Mouse (Mus musculus) telencephalon, adult 2 months (tissue): Measurements from ENCODE around the gene Dcp1a.

Experiments used
- DNase-seq: peaks from one replicate; pipeline ENCODE4 v3.0.0-alpha.2; 2011; ENCODE audit warnings: low read depth, low spot score

The Dcp1a gene

DNA sequence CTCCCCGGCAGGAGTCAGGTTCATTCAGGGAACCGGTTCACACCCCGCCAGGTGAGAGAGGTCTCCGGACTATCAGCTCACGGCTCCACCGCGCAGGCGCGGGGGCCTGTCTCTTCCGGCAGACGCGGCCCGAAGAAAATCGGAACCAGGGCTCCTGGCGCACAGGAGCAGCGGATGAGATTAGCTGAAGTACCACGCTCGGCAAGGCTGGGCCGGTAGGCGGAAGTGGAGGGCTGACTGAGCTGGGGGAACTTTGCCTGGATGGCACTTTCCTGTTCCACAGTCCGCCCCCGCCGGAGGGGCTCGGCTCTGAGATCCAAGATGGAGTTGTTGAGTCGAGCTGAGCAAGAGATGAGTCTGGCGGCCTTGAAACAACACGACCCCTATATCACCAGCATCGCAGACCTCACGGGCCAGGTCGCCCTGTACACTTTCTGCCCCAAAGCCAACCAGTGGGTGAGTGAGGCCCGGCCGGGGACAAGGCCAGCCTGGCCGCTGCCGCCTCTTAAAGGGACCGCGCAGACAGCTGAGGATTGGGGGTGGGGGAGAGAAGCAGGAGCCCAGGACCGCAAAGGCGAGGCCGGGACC, at the start of gene Dcp1a:
TSS of gene Dcp1a (plus strand) at position 175 of the 588 bp plus-strand sequence.
- peak; percentile 97 for DNase-seq

DNA sequence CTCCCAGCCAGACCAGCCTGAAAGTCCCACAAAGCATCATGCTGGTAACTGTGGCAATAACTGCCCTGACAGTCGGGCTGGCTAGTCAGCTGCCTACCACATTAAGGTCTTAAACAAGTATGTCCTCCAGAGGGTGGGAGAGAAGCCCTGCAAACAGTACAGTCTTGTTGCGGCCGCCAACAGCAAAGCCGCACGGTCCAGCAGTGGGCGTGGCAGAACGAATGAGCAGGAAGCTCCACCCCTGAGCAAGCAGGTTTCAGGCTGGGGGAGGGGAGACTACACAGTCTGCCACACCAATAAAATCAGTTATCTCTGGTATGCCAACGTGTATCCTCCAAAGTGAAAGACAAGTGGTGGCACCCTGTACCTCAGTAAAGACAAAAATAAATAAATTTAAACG, 49.7 kb upstream of the Dcp1a start:
- no peak for DNase-seq

DNA sequence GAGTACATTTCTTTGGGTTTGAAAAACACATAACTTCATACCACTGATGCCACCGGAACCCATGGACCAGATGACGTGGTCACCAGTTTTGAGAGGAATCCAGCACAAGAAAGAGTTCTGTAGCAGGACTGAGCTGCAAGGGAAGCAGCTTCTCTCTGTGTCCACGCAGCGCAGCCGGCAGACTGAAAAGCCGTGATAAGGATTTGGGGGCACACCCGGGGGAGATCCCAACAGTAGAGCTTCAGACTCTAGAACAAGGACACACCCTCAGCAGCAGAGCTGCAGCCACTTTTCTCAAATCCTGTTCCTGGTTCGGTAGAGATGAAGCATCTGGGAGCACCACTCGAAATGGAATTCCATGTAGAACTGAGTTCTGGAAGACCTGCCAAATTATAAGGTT, 49.3 kb upstream of the Dcp1a start:
- no peak for DNase-seq

DNA sequence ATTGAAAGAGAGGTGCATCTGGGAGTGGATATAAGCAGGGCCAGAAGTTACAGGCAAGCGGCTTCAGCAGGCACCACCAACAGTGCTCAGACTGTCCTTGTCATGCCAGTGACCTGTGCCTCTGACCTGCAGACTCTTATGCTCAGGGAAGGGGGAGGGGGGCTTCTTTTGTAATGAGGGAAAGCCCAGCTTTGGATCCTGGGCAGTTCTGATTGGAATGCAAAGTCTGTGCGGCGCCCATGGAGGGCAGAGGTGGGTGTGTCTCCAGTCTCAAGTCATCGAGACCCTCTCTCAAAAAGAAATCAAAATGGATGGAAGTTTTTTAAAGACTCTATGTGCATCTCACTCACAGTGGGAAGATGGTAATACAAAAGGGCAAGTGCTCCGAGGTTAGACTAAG, 48.9 kb upstream of the Dcp1a start:
- DNase-seq: no peak

DNA sequence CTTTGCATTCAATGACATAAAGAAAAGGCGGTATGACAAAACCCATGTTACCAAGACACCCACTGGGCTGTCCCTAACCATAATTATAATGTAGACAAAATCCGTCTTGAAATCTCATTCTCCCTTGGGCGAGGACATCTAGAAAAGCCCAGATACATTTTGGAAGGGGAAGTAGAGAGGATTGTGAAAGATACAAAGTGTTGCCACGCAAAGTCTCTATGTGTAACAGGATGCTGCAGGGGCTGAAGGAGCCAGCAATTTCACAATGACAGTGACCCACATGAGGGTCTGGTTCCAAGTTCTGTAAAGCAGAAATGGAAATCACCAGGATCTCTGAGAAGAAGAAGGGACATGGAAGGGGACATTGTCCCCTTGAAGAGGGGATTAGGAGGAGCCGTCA, 44.0 kb upstream of the Dcp1a start:
- no peak for DNase-seq

DNA sequence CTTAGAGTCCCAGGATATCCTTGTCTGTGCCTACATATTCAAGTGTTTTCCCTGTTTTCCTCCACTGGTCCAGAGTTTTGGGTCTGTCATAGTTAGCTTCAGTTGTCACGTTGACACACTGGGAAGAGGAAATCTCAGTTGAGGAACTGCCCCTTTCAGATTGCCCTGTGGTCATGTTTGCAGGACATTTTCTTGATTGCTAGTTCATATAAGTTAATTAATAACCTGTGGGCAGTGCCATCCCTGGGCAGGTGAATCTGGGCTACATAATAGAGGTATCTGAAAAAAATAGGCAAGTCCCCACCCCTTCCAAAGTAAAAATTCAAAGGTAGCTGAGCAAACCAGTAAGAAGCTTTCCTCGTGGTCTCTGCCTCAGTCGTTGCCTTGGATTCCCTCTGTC, 39.4 kb upstream of the Dcp1a start:
- no peak for DNase-seq

DNA sequence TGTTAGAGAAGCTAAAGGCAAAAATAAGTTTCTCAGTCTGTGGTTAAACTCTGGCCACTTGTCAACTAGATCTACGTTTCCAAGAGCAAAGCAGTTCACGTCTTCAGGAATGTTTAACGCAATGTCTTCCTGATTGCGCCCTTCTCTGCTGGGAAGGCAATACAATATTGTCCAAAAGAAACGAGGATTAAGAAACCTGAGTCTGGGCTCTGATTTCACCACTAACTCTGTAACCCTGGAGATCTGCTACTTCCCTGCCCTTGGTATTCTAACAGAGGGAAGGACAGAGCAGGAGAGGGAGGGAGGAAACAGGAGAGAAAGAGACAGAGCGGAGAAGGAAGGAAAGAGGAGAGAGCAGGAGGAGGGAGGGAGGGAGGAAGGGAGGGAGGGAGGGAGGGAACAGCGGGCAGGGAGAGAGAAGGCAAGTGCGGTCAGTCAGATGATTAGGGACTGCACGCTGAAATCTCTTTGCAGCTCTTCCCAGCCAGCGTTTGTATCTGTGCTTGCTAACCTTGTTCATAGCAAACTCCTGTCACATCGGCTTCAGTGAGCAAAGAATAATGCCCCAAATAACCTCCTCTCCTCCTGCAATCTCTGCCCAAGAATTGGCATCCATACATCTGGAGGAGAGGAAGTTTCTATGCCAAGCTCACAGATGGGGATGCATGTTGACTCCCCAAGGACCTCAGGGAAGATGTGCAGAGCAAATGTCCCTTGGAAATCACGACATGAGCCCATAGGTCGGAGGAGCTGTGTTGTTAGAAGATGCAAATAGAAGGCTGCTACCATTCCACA, 23.3 kb upstream of the Dcp1a start:
- no peak for DNase-seq

DNA sequence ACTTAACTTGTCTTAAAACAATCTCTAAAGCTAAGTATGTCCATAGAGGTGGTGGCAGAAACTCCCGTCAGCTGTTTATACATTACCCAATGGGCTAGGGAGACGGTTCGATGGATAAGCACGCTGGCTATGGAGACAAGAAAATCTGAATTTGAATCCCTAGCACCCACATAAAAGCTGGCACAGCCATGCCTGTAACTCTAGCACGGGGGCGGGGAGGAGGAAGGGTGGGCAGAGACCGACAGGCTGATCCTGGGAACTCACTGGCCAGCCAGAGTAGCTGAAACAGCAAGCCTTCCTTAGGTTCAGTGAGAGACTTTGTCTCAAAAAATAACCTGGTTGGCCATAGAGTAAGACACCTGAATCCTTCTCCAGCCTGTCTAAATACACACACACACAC, 21.9 kb upstream of the Dcp1a start:
- DNase-seq: no peak

DNA sequence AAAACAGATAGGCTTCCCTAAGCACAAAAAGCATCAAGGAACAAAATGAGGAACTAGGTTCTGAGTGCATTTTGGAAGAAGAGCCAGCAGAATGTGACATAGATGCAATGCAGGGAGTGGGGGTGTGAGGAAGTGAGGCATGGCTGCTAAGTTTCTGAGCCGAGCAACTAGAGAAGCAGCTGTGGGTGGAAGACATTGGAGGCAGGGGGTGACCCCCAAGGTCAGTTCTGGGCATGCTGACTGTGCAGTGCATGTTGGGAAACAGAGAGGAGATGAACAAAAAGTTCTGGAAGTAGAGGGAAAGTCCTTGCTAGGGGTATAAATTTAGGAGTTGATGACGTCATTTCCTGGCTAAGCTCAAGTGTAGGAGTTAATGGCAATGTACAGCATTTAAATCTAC, 21.4 kb upstream of the Dcp1a start:
- peak; percentile 62 for DNase-seq

DNA sequence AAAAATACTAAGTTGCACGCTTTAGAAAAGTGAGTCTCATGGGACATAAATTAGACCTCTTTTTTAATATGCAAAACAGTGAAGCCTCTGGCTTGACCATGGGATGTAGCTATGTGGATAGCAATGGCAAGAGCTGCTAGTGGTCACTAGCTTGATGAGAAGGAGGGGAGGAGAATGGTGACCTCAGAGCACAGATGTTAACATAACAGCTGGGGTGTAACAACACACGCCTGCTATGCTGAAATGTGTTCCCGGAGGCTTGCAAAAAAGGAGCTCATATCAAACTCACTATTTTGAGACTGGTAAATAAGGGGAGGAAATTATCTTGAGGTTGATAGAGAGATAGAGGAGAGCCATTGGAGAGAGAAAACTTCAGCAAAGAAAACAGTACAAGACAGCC, 20.5 kb upstream of the Dcp1a start:
- DNase-seq: no peak

DNA sequence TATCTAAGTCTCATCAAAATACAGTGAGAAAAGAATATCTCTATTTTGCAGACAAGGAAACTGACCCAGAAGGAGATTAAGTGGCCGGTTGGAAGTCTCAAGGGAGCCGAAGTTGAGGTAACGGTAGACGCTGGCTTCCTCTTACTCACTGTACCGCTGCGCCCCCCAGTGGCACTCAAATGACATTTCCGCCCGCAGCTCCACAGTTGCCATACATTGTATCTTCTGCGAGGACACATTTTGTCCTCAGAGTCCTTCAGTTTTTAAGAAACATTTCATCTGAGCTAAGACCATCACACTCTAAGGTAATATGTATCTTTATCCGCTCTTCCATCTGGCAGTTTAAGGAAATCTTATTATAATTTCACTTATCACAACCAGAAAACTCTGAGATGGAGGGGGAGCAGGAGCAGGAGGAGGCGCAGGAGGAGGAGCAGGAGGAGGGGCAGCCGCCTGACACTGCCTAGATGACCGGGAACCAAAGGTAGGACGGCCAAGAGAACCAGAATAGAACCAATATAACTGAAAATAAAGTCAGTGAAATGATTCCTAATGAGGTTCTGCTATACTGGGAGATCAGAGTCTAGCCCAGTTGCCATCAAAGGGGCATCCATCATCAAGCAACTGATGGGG, 19.3 kb upstream of the Dcp1a start:
- no peak for DNase-seq

DNA sequence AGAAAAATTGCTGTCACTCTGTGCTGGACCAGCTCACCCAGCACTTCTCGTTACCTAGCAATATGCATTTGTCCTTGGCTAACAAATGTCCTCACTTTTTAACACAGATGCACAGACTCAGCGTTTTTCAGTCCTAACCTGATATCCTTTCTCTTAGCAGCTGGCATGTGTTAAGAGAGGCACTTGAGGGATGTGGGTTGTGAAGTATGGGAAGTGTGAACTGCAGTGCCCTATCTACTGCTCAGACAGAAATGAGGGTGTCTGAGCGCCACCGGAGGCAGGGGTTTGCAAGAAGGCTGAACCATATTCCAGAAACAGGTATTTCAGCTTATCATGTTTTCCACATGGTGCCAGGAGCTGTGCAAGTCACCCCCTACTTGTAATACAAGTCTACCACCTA, 16.0 kb upstream of the Dcp1a start:
- DNase-seq: no peak

DNA sequence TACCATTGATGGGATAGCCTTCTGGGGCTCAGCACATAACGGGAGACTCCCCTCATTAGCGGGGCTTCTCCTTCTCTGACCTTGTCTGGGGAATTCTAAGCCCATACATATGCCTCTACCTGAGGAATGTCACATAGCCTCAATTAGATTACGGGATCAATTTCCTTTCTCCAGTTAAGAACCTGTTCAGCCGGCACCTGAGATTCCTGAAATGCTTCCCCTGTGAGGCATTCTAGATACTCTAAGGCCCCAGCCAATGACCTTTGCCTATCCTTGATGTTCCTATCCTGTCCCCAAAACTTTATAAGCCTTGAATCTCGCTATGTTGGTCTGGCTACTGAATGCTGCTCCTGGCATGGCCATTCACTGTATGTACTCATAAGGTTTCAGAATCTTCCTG, 5.7 kb upstream of the Dcp1a start:
- no peak for DNase-seq

DNA sequence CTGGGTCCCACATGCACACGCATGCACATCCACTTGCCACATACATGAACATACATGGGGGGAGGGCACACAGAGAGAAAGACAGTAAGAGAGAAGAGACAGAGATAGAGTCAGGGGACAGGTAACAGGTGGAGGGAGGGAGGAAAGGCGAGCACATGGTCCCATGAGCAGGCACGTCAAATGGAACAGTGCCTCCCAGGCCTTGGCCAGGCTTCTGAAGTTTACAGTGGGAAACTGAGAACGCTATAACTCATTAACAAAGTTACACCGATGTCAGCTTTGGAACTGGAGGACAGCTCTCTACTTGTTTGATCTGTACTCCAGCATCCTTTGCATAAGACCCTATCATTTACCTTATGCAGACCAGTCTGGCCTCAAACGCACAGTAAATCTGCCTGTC, 4.9 kb upstream of the Dcp1a start:
- no peak for DNase-seq

DNA sequence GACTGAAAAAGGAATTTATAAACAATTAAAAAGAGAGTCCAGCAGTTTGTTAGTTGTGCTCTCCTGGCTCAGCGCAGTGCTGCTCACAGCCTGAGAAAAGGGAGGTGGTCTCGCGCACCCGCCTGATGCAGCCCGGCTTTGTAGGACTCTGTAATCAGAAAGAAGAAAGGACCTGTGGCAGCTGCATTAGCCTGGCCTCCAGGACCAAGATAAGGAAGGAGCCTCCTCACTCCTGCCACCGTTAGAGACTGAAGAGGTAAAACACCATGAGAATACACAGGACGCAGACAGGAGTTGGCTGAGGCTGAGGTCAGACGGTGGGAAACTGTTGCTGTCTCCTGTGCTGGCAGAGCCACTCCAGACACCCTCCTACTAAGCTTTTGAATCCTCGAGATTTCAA, 12.0 kb downstream of the Dcp1a start, which contains the start of gene Cacna1d:
TSS of gene Cacna1d (minus strand) at position 114 of the 400 bp plus-strand sequence.
- no peak for DNase-seq

DNA sequence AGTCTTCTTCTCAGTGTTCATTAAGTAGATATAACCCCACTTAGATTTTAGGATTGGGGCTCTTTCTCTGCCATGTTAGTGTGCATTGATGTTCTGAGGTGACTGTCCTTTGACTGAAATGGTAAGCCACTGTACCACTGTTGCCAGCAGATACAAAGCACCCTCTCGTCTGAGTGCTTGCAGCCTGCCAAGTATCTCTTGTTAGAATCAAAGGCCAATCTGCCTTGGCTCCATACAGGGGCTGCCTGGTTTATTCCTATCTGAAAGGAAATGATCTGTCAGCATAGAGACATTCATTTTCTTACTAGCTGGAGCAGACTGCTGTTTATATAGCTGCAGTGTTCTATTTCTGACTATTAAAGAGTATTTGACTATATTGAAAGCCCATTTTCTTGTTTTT, 13.9 kb downstream of the Dcp1a start:
- no peak for DNase-seq

DNA sequence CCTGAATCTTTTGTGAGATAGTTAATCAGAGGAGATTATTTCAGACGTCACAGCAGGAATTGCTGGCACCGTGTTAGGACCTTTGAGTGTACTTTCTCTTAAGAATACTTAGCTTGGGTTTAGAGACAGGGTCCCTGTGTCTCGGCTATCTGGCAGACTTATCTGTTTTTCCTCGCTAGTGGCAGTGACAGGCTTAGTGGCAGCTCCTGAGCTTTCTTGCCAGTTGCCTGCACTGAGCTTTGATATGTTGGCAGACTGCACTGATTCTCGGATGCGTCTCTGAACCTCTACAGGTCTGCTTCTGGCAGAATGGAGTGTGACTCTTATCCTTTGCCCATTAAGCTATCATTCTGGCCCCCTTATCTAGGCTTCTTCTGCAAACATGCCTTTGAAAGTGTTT, 15.7 kb downstream of the Dcp1a start:
- no peak for DNase-seq

DNA sequence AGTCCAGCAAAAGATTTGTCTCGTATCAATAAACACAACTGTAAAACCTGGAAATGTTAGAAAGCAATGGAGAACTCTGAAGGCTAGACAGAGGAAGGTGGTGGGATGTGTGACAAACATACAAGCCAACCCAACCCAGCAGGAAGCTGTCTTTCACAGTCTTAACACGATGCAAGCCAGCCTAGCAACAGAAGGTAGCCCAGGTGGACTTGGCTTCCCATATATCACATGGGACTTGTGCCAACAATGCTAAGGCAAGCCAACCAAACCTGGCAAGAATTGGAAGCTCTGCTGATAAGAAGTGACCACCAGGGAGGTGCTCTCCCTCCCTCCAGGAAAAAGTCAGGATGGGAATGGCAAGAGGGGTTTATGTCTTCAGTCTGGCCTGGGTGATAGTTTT, 18.9 kb downstream of the Dcp1a start:
- DNase-seq: no peak

DNA sequence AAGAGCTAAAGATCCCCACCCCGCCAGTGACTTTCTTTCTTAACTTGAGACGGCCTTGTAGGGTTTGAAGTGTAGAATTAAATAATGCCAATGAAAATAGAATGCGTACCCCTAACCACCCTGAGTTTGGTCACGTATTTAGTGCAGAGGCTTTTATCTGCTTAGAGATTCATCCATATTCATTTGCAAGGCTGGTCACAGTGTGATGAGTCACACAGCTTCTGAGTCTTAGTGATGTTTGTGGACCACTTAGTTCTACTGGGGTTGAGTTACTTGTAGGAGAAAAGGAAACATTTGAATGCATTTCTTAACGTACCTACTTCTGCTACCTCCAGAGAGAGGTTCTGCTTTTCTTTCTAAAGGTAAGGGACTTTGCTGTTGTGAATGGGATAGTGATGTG, 25.7 kb downstream of the Dcp1a start:
- no peak for DNase-seq

DNA sequence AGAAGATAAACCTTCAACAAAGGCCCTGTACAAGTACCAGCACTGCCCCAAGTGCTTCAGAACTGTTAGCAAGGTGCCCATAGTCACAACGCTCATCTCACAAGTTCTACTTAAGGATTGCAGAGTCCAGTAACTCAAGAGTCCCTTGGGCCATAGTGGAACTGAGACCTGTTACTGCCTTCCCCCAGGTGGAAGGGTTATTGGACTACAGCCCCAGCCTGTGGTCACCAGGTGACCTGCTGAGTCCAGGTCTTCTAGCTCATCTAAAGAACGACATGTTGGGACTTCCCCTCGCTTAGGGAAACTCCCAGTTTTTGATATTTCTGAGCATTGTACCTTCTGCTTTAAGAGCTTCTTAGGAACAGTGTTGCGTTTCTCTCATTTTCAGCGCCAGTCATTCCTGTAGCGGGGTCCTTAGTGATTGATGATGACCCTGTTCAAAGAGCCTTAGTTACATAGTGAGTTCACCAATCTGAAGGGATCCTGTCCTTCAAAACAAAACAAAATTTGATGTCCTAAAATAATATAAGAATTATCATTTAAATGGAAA, 31.0 kb downstream of the Dcp1a start:
- DNase-seq: no peak

DNA sequence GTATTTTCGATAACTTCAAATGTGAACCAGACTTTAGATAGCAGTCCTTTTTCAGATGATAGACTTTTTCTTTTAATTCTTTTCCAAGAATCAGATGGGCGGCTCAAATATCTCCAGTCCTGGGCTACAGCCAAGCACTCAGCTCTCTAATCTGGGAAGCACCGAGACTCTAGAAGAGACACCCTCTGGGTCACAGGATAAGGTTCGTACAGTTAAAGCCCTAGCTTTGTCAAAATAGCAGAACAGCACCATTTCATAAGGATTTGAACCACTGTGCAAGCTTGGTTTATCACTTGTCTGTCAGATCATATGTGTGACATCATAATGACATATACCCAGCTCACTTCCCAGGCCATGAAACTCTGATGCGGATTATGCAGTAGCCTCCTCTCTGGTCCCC, 33.6 kb downstream of the Dcp1a start:
- no peak for DNase-seq

DNA sequence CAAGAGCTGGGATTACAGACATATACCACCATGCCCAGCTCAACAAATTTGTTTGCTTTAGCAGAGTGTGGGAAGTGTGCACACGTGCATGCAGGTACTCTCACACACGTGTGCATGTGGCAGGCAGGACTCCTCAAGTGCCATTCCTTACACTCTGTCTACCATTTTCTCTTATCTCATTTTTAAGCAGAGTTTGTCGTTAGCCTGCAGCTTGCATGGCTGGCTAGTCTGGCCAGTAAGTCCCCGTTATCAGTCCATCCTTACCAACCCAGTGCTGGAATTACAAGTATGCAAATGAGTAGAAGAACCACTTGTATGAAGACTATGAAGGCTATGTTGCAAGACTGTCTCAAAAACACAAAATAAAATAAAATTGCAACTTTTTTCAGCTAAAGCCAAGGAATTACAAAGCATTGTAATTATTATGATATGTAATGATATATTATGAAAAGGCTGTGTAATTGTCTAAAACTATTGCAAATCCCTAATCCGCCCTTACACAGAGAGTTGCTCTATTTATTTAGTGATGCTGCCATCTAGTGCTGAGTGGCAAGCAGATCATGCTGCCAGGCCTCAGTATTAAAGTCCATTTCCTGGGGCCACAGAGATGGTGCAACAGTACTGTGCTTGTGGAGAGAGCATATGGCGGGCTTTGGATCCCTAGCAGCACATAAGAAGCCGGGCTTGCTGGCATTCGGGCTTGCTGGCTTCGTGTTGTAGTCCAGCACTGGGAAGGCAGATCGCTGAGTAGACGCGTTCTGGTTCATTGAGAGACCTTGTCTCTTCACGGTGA, 36.8 kb downstream of the Dcp1a start:
- DNase-seq: peak; percentile 21
